Mouse (Mus musculus): ENCODE data around the gene Padi3. TPM values are rescaled to one million over a fixed set of nuclear protein-coding genes. Genes with fewer than 3 reads are reported as not detected.

The Padi3 gene
- polyA plus RNA-seq, 1 experiment from 2014 or later = 0.59 TPM

DNA sequence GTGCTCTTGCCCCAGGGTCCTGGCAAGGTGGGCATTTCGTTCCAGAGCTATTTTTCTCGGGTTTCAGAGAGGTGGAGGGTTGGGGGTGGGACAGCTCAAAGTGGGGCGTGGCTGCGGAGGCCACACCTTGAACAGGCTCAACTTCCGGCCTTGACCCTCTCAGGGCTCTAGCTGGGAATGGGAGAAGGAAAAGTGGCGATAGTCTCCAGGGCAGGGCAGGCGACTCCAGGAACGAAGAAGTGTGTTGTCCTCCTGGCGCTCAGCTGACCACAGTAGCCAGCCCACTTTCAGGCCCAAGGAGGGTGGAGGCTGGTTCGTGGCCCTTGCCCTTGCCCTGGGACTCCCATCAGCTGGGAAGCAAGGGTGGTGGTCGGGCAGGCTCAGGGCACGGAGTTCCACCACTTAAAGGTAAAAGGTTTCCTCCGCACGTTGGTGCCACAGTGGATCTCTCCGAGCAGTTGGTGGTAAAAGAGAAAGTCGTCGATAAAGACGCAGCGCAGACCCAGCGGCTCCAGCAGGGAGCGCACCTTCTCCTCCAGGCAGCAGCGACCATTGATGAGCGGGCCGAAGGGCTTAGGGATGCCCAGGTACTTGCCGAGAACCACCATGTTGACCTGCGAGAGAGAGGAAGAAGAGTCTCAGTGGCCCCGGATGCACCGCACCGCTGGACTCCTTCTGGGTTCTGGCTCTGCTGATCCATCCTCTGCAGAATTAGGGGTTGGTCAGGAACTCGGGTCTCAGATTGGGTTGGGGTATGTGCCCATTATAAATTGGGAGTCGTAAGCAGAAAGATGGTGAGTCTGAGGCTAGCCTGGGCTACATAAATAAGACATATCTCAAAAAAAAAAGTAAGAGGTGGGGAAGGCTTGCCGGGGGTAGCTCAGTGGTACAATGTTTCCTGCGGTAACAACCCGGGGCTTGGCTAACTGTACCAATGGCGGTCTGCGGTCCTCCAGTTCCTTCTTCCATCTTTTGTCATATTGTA, 4.1 kb upstream of the Padi3 start:
- ATAC-seq (ENCODE audit: insufficient number of reproducible peaks, low FRiP score, low TSS enrichment, low read depth) = no peak
- H3K27ac ChIP-seq = peak overlapping the region; percentile 44
- peaks cover 33% of the 10 kb centered on the region for H3K4me1 ChIP-seq
- peak overlapping the region; percentile 72 for H3K4me2 ChIP-seq
- no peaks in the 10 kb centered on the region for H3K27me3 ChIP-seq
- no peaks in the 10 kb centered on the region for H3K9me3 ChIP-seq
- WGBS = 23% methylated on average over 36 of the region's 36 CpGs
- no peaks in the 10 kb centered on the region for H3K36me3 ChIP-seq
- H3K9ac ChIP-seq = peak overlapping the region; percentile 34
- peak overlapping the region; percentile 45 for H3K4me3 ChIP-seq

- Histone ChIP-seq H3K27me3 (no peaks in the 10 kb centered on the region), H3K4me3 (peak overlapping the region; percentile 45), H3K9ac (no peak overlapping the region; the same call in 1 of the 2 replicates), H3K36me3 (no peaks in the 10 kb centered on the region), H3K4me2 (peak overlapping the region; percentile 72), H3K4me1 (peaks cover 33% of the 10 kb centered on the region), H3K27ac (peak overlapping the region; percentile 44), H3K9me3 (no peaks in the 10 kb centered on the region)
- no peak for ATAC-seq (ENCODE audit: insufficient number of reproducible peaks, low FRiP score, low TSS enrichment, low read depth)
- 11% methylated on average over 13 of the region's 13 CpGs for WGBS
These were observed 3.1 kb upstream of the Padi3 start for GRCm38 (mm10) chr4:140813358-140814185.

DNA sequence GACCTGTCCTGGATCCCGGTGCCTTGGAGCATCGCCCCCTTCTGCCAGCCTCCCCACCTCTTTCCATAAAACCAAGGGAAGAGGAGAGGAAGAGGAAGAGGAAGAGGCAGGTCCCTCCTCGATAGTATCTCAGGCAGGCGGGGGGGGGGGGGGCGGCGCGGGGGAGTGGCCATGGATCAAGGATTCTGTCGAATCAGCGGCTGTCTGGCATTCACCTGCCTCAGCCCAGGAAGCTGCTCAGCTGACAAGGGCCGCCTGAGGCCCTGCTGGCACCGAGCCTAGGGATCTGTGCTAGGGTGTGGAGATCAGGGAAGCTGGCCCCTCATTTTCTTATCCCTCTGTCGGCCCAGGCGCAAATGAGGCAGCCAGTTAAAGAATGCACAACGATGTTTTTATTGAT, 2.2 kb upstream of the Padi3 start:
- no peak overlapping the region for H3K4me2 ChIP-seq
- H3K9ac ChIP-seq = no peak overlapping the region
- H3K27me3 ChIP-seq = no peaks in the 10 kb centered on the region
- peaks cover 33% of the 10 kb centered on the region for H3K4me1 ChIP-seq
- no peaks in the 10 kb centered on the region for H3K9me3 ChIP-seq
- H3K4me3 ChIP-seq = no peak overlapping the region
- 16% methylated on average over 14 of the region's 14 CpGs for WGBS
- no peak for ATAC-seq (ENCODE audit: insufficient number of reproducible peaks, low FRiP score, low TSS enrichment, low read depth)
- H3K36me3 ChIP-seq = no peaks in the 10 kb centered on the region
- H3K27ac ChIP-seq = no peak overlapping the region

GRCm38 (mm10) chr4:140812191-140812590, 1.7 kb upstream of the Padi3 start:
- Histone ChIP-seq H3K9ac (no peak overlapping the region), H3K4me1 (peaks cover 33% of the 10 kb centered on the region), H3K27ac (no peak overlapping the region), H3K36me3 (no peaks in the 10 kb centered on the region), H3K4me2 (no peak overlapping the region), H3K9me3 (no peaks in the 10 kb centered on the region), H3K27me3 (no peaks in the 10 kb centered on the region), H3K4me3 (no peak overlapping the region)
- ATAC-seq (ENCODE audit: insufficient number of reproducible peaks, low FRiP score, low TSS enrichment, low read depth) = no peak
- WGBS = 54% methylated on average over 8 of the region's 8 CpGs

GRCm38 (mm10) chr4:140809118-140809517, 1.3 kb downstream of the Padi3 start:
- no peaks in the 10 kb centered on the region for H3K27me3 ChIP-seq
- ATAC-seq (ENCODE audit: insufficient number of reproducible peaks, low FRiP score, low TSS enrichment, low read depth) = no peak
- no peak overlapping the region for H3K4me2 ChIP-seq
- H3K9me3 ChIP-seq = no peaks in the 10 kb centered on the region
- 79% methylated on average over 8 of the region's 8 CpGs for WGBS
- no peak overlapping the region for H3K4me3 ChIP-seq
- H3K4me1 ChIP-seq = peaks cover 23% of the 10 kb centered on the region
- no peak overlapping the region for H3K27ac ChIP-seq
- no peak overlapping the region for H3K9ac ChIP-seq
- H3K36me3 ChIP-seq = no peaks in the 10 kb centered on the region

DNA sequence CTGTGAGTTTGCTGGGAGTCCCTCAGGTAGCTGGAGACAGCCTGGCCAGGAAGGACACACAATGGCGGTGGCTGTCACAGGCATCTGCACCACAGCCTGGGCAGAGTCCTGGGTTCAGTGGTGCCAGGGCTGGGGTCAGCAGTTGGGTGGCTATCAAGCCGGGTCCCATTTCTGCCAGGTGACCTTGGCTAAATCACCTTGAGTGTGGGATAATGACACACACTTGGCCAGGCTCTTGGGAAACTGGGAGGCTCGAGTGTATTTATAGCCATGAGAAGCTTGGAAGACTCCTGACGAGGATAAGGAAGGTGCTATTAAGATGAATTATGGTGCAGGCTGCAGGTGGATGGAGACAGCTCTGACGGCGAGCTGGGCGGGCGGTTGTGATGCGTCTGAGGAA, 5.8 kb downstream of the Padi3 start:
- no peak overlapping the region for H3K9ac ChIP-seq
- no peak for ATAC-seq (ENCODE audit: insufficient number of reproducible peaks, low FRiP score, low TSS enrichment, low read depth)
- H3K27ac ChIP-seq = no peak overlapping the region
- H3K36me3 ChIP-seq = no peaks in the 10 kb centered on the region
- no peaks in the 10 kb centered on the region for H3K27me3 ChIP-seq
- no peaks in the 10 kb centered on the region for H3K9me3 ChIP-seq
- 65% methylated on average over 9 of the region's 9 CpGs for WGBS
- no peaks in the 10 kb centered on the region for H3K4me1 ChIP-seq
- H3K4me2 ChIP-seq = no peak overlapping the region
- no peak overlapping the region for H3K4me3 ChIP-seq

DNA sequence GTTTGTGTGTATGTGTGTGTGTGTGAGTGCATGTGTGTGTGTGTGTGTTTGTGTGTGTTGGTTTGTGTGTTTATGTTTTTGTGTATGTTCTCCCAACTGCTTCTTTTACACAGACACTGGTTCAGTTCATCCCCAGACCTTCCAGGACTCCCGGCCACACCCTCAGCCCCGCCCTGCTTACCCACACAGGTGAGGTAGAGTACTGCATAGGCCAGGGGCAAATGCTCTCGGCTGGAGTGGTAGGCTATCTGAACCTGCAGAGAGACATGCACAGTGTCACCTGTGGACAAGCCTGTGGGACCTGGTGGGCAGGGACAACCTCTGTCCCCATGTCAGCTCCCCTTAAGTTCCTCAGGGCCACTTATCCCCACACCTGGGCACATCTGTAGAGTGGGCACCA, 9.1 kb downstream of the Padi3 start:
- H3K36me3 ChIP-seq = no peaks in the 10 kb centered on the region
- H3K4me1 ChIP-seq = no peaks in the 10 kb centered on the region
- 68% methylated on average over 3 of the region's 3 CpGs for WGBS
- no peak overlapping the region for H3K9ac ChIP-seq
- H3K4me2 ChIP-seq = no peak overlapping the region
- no peak overlapping the region for H3K27ac ChIP-seq
- 0 out of 2 replicates have a peak, but pooled peaks have one; percentile 13 for ATAC-seq (ENCODE audit: insufficient number of reproducible peaks, low FRiP score, low TSS enrichment, low read depth)
- no peaks in the 10 kb centered on the region for H3K27me3 ChIP-seq
- H3K4me3 ChIP-seq = no peak overlapping the region
- H3K9me3 ChIP-seq = no peaks in the 10 kb centered on the region

DNA sequence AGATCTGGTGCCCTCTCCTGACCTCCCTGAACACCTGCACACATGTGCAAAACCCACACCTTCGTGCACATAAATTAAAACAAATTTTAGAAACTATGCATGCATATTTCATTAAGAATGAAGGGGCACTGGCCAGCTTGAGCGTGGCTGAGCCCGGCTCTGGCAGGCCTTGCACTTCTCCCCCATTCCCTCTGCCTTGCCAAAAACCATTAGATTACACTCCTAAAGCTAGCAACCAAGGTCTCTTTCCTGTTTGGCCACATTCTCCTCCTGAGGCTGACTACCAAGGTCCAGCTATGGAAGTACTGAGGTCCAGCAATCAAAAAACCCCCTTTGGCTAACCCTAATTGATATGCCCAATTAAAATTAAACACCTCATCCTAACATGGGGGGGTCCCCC, 13.7 kb downstream of the Padi3 start:
- ATAC-seq (ENCODE audit: insufficient number of reproducible peaks, low FRiP score, low TSS enrichment, low read depth) = no peak
- Histone ChIP-seq H3K9ac (no peak overlapping the region), H3K27ac (no peak overlapping the region), H3K9me3 (no peaks in the 10 kb centered on the region), H3K4me1 (0 out of 2 replicates have a peak, but pooled peaks cover 2% of the 10 kb centered on the region), H3K4me2 (no peak overlapping the region), H3K4me3 (no peak overlapping the region), H3K27me3 (no peaks in the 10 kb centered on the region), H3K36me3 (no peaks in the 10 kb centered on the region)
- WGBS = 58% methylated on average over 3 of the region's 3 CpGs

GRCm38 (mm10) chr4:140794678-140795077, 15.8 kb downstream of the Padi3 start:
- H3K27ac ChIP-seq = no peak overlapping the region
- WGBS = 72% methylated on average over 9 of the region's 9 CpGs
- peaks cover 6% of the 10 kb centered on the region; the same call in 1 of the 2 replicates for H3K4me1 ChIP-seq
- no peaks in the 10 kb centered on the region for H3K9me3 ChIP-seq
- H3K4me2 ChIP-seq = no peak overlapping the region
- H3K27me3 ChIP-seq = no peaks in the 10 kb centered on the region
- ATAC-seq (ENCODE audit: insufficient number of reproducible peaks, low FRiP score, low TSS enrichment, low read depth) = no peak
- no peak overlapping the region for H3K4me3 ChIP-seq
- no peak overlapping the region for H3K9ac ChIP-seq
- no peaks in the 10 kb centered on the region for H3K36me3 ChIP-seq

GRCm38 (mm10) chr4:140793795-140794194, 16.7 kb downstream of the Padi3 start:
- ATAC-seq (ENCODE audit: insufficient number of reproducible peaks, low FRiP score, low TSS enrichment, low read depth) = no peak
- no peak overlapping the region for H3K9ac ChIP-seq
- no peaks in the 10 kb centered on the region for H3K9me3 ChIP-seq
- H3K36me3 ChIP-seq = no peaks in the 10 kb centered on the region
- H3K4me2 ChIP-seq = no peak overlapping the region
- 66% methylated on average over 9 of the region's 9 CpGs for WGBS
- H3K4me3 ChIP-seq = no peak overlapping the region
- no peaks in the 10 kb centered on the region for H3K27me3 ChIP-seq
- H3K4me1 ChIP-seq = peaks cover 9% of the 10 kb centered on the region; the same call in 1 of the 2 replicates
- H3K27ac ChIP-seq = no peak overlapping the region

DNA sequence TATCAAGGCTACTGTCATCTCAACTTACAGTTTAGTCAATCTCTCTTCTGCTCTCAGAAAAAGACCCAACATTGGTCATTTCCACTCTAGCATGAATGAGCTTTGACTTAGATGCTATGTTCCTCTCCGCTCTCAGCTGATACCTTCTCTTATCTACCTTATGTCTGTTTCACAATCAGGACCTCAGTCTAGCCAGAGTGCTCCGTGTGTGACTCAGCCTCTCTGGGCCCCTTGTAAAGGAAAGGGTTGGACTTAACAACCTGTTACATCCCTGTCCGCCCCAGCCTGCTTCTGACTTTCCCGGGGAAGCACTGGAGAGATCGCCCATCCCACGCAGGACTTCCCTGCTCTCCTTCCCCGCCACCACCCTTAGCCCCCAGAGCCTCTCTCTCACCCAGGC, 17.9 kb downstream of the Padi3 start:
- H3K4me1 ChIP-seq = peaks cover 9% of the 10 kb centered on the region; the same call in 1 of the 2 replicates
- WGBS = 78% methylated on average over 7 of the region's 7 CpGs
- no peak overlapping the region for H3K9ac ChIP-seq
- no peaks in the 10 kb centered on the region for H3K27me3 ChIP-seq
- H3K9me3 ChIP-seq = no peaks in the 10 kb centered on the region
- no peak overlapping the region for H3K4me2 ChIP-seq
- no peak overlapping the region for H3K27ac ChIP-seq
- no peaks in the 10 kb centered on the region for H3K36me3 ChIP-seq
- H3K4me3 ChIP-seq = no peak overlapping the region
- no peak for ATAC-seq (ENCODE audit: insufficient number of reproducible peaks, low FRiP score, low TSS enrichment, low read depth)

GRCm38 (mm10) chr4:140791071-140791470, 19.4 kb downstream of the Padi3 start:
- Histone ChIP-seq H3K4me2 (no peak overlapping the region), H3K36me3 (no peaks in the 10 kb centered on the region), H3K27ac (no peak overlapping the region), H3K9ac (no peak overlapping the region), H3K4me1 (peaks cover 9% of the 10 kb centered on the region; the same call in 1 of the 2 replicates), H3K9me3 (no peaks in the 10 kb centered on the region; the same call in 1 of the 2 replicates), H3K4me3 (no peak overlapping the region), H3K27me3 (no peaks in the 10 kb centered on the region)
- WGBS = 82% methylated on average over 16 of the region's 16 CpGs
- ATAC-seq (ENCODE audit: insufficient number of reproducible peaks, low FRiP score, low TSS enrichment, low read depth) = no peak

Measured in limb, embryonic 15.5 days (tissue).